Mouse (Mus musculus) kidney, adult 2 months (tissue): ENCODE measurements around the gene Golm1. TPM values are rescaled to one million over a fixed set of nuclear protein-coding genes. Genes with fewer than 3 reads are reported as not detected.
"Not testable (repeated sequence)": the region's sequence is repeated elsewhere in the genome, so short reads cannot be mapped to it uniquely, and the experiment has no call there.

Source experiments
- DNase-seq: peaks from one replicate; pipeline ENCODE4 v3.0.0; 2021
- H3K27ac ChIP-seq: fragments of 200-500 bp; 2 replicates; pipeline ENCODE4 v1.5.1; 2012; ENCODE audit warnings: low read depth, low read length, control low read depth, inconsistent platforms; ENCODE audit not compliant: insufficient read depth
- H3K27me3 ChIP-seq: fragments of 200-500 bp; replicated peaks from 2 replicates; pipeline ENCODE4 v1.6.1; 2012; ENCODE audit warnings: mild to moderate bottlenecking, moderate library complexity, low read length, inconsistent platforms; ENCODE audit not compliant: control insufficient read depth, insufficient read depth
- H3K36me3 ChIP-seq: fragments of 200-500 bp; 2 replicates; pipeline ENCODE4 v1.6.1; 2012; ENCODE audit warnings: mild to moderate bottlenecking, moderate library complexity, low read length, inconsistent platforms; ENCODE audit not compliant: control insufficient read depth, insufficient read depth
- H3K4me1 ChIP-seq: fragments of 200-500 bp; 2 replicates; pipeline ENCODE4 v1.6.1; 2011; ENCODE audit warnings: low read length; ENCODE audit not compliant: control insufficient read depth, insufficient read depth
- H3K4me3 ChIP-seq: fragments of 200-500 bp; 2 replicates; pipeline ENCODE4 v1.5.1; 2011; ENCODE audit warnings: mild to moderate bottlenecking, low read depth, low read length, control low read depth; ENCODE audit not compliant: insufficient read depth
- CTCF ChIP-seq: fragments of 200-500 bp; conservative IDR thresholded peaks from 2 replicates; pipeline ENCODE4 v1.5.1; 2011; ENCODE audit warnings: low read depth, mild to moderate bottlenecking, control low read depth, low read length, moderate library complexity, mixed read lengths; ENCODE audit not compliant: insufficient read depth, insufficient read length
- POLR2A ChIP-seq: fragments of 200-500 bp; IDR thresholded peaks from one replicate; pipeline ENCODE4 v1.6.1; 2011; ENCODE audit warnings: low read depth, low read length, control low read depth
- WGBS: fragments of 180-500 bp; shearing (Covaris S2); methylation state at CpG from one replicate; pipeline ENCODE4 v1.1.7; 2018; 5-methylcytosine and 5-hydroxymethylcytosine counted together
- polyA plus RNA-seq: library from polyadenylated mRNA; depleted of rRNA; stranded (reverse); fragments of >200 nt; gene quantifications from 2 replicates; pipeline ENCODE4 v1.2.3, GENCODE M21; 2012

Gene Golm1
- polyA plus RNA-seq, 1 experiment = 6.5 TPM

- no peak overlapping the region for H3K4me3 ChIP-seq
- TF ChIP-seq POLR2A = no peak
- H3K27ac ChIP-seq = no peak overlapping the region
- DNase-seq = no peak
- peaks cover 1% of the 10 kb centered on the region; the same call in 1 of the 2 replicates for H3K36me3 ChIP-seq
- 84% methylated on average over 4 of the region's 4 CpGs for WGBS
- H3K4me1 ChIP-seq = no peaks in the 10 kb centered on the region
- H3K27me3 ChIP-seq = no peaks in the 10 kb centered on the region
Observed at GRCm38 (mm10) chr13:59613868-59614267, 61.7 kb downstream of the Golm1 start.

GRCm38 (mm10) chr13:59610437-59610836 lies 65.2 kb downstream of the Golm1 start:
- Histone ChIP-seq H3K27me3 (no peaks in the 10 kb centered on the region), H3K4me1 (no peaks in the 10 kb centered on the region), H3K27ac (no peak overlapping the region), H3K4me3 (no peak overlapping the region), H3K36me3 (peaks cover 1% of the 10 kb centered on the region)
- WGBS = 99% methylated on average over 2 of the region's 2 CpGs
- no peak for TF ChIP-seq POLR2A
- no peak for TF ChIP-seq CTCF
- DNase-seq = no peak

GRCm38 (mm10) chr13:59609885-59610284 lies 65.7 kb downstream of the Golm1 start:
- WGBS = 87% methylated on average over 4 of the region's 4 CpGs
- Histone ChIP-seq H3K4me1 (no peaks in the 10 kb centered on the region), H3K36me3 (peaks cover 1% of the 10 kb centered on the region), H3K27me3 (no peaks in the 10 kb centered on the region), H3K27ac (no peak overlapping the region), H3K4me3 (no peak overlapping the region)
- no peak for DNase-seq
- TF ChIP-seq CTCF (no peak), POLR2A (no peak)

GRCm38 (mm10) chr13:59605221-59605922 lies 70.2 kb downstream of the Golm1 start:
- no peak overlapping the region for H3K27ac ChIP-seq
- H3K36me3 ChIP-seq = peaks cover 4% of the 10 kb centered on the region
- H3K27me3 ChIP-seq = no peaks in the 10 kb centered on the region
- TF ChIP-seq CTCF = no peak
- no peak for TF ChIP-seq POLR2A
- DNase-seq = no peak
- H3K4me1 ChIP-seq = no peaks in the 10 kb centered on the region
- whole genome bisulfite sequencing = 75% methylated on average over 10 of the region's 10 CpGs
- H3K4me3 ChIP-seq = no peak overlapping the region

GRCm38 (mm10) chr13:59604511-59604910 lies 71.1 kb downstream of the Golm1 start:
- WGBS = 100% methylated on average over 1 of the region's 1 CpGs
- Histone ChIP-seq H3K4me1 (no peaks in the 10 kb centered on the region), H3K27ac (no peak overlapping the region), H3K36me3 (peaks cover 4% of the 10 kb centered on the region), H3K4me3 (no peak overlapping the region), H3K27me3 (no peaks in the 10 kb centered on the region)
- TF ChIP-seq CTCF (no peak), POLR2A (no peak)
- no peak for DNase-seq

GRCm38 (mm10) chr13:59603096-59603495 lies 72.5 kb downstream of the Golm1 start:
- H3K27ac ChIP-seq = no peak overlapping the region
- no peaks in the 10 kb centered on the region for H3K27me3 ChIP-seq
- no peak for TF ChIP-seq POLR2A
- no peak for TF ChIP-seq CTCF
- no peak overlapping the region for H3K4me3 ChIP-seq
- H3K4me1 ChIP-seq = no peaks in the 10 kb centered on the region
- H3K36me3 ChIP-seq = peaks cover 4% of the 10 kb centered on the region
- WGBS = 94% methylated on average over 5 of the region's 5 CpGs
- no peak for DNase-seq

GRCm38 (mm10) chr13:59592630-59593029 lies 83.0 kb downstream of the Golm1 start:
- TF ChIP-seq POLR2A = no peak
- TF ChIP-seq CTCF = no peak
- 82% methylated on average over 1 of the region's 1 CpGs for WGBS
- H3K4me1 ChIP-seq = no peaks in the 10 kb centered on the region
- no peaks in the 10 kb centered on the region for H3K27me3 ChIP-seq
- H3K27ac ChIP-seq = no peak overlapping the region
- H3K4me3 ChIP-seq = no peak overlapping the region
- peaks cover 3% of the 10 kb centered on the region; the same call in 1 of the 2 replicates for H3K36me3 ChIP-seq
- no peak for DNase-seq

GRCm38 (mm10) chr13:59592058-59592457 lies 83.6 kb downstream of the Golm1 start:
- not testable (repeated sequence) for DNase-seq, H3K4me1 ChIP-seq, H3K4me3 ChIP-seq, H3K27ac ChIP-seq, H3K36me3 ChIP-seq, H3K27me3 ChIP-seq
- WGBS = 96% methylated on average over 3 of the region's 3 CpGs
